Comparison of ENCODE assay signal across 11 mouse cellular contexts in genomic region chr6:31587655-31588054, GRCm38 (mm10). TPM values are rescaled to one million over a fixed set of nuclear protein-coding genes. Genes with fewer than 3 reads are reported as not detected.
A peak's percentile ranks its signal among the peaks of the same experiment; 100 is the strongest.
DNase-seq lines count a peak whose midpoint lies in the region; ATAC-seq lines count a peak whose summit lies in the region.
"Had no signal": no experiment of that assay in that cellular context is flagged by ENCODE, and none has a peak within 500 bp of the region (broad histone marks: within the 10 kb centered on the region; RNA-seq: fewer than 3 reads in every experiment).

No protein-coding gene starts in this region.

- H3K4me2 ChIP-seq in heart, embryonic 11.5 days: no peak overlapping the region
- peak overlapping the region; percentile 36 for H3K4me2 ChIP-seq in liver, embryonic 11.5 days
- H3K4me2 ChIP-seq: embryonic facial prominence, embryonic 12.5 days; midbrain, embryonic 11.5 days had no signal

- H3K27ac ChIP-seq in heart, embryonic 11.5 days (ENCODE audit: low read depth, low read length): no peak overlapping the region
- peak overlapping the region; percentile 83 for H3K27ac ChIP-seq in liver, embryonic 11.5 days (ENCODE audit: low read depth, low read length)
- H3K27ac ChIP-seq: embryonic facial prominence, embryonic 12.5 days had no signal

- no peak overlapping the region for H3K9ac ChIP-seq in heart, embryonic 11.5 days (ENCODE audit: low read depth, low read length)
- peak overlapping the region; percentile 53 for H3K9ac ChIP-seq in liver, embryonic 11.5 days (ENCODE audit: low read depth, low read length)
- H3K9ac ChIP-seq: embryonic facial prominence, embryonic 12.5 days had no signal

- no peaks in the 10 kb centered on the region for H3K9me3 ChIP-seq in heart, embryonic 11.5 days (replicated peaks; ENCODE audit: control insufficient read depth, low read length)
- H3K9me3 ChIP-seq in liver, embryonic 11.5 days (ENCODE audit: control insufficient read depth, low read length): no peaks in the 10 kb centered on the region
- H3K9me3 ChIP-seq: embryonic facial prominence, embryonic 12.5 days had no signal

- intact Hi-C loops in heart, postnatal 14 days (cut with DNase I): no loop called here

- H3K27me3 ChIP-seq in heart, embryonic 11.5 days (ENCODE audit: control insufficient read depth, insufficient read depth, low read length): no peaks in the 10 kb centered on the region
- no peaks in the 10 kb centered on the region for H3K27me3 ChIP-seq in liver, embryonic 11.5 days (replicated peaks; ENCODE audit: control insufficient read depth, insufficient read depth, low read length)
- H3K27me3 ChIP-seq: embryonic facial prominence, embryonic 12.5 days had no signal

- peaks cover 45% of the 10 kb centered on the region for H3K4me1 ChIP-seq in heart, embryonic 11.5 days (ENCODE audit: control insufficient read depth, insufficient read depth, low read length)
- peaks cover 63% of the 10 kb centered on the region for H3K4me1 ChIP-seq in liver, embryonic 11.5 days (replicated peaks; ENCODE audit: control insufficient read depth, insufficient read depth, low read length)
- H3K4me1 ChIP-seq: embryonic facial prominence, embryonic 12.5 days had no signal

- H3K36me3 ChIP-seq in heart, embryonic 11.5 days (ENCODE audit: control insufficient read depth, insufficient read depth, low read length): no peaks in the 10 kb centered on the region
- no peaks in the 10 kb centered on the region for H3K36me3 ChIP-seq in liver, embryonic 11.5 days (ENCODE audit: control insufficient read depth, insufficient read depth, low read length)
- H3K36me3 ChIP-seq: embryonic facial prominence, embryonic 12.5 days had no signal

- 23% methylated on average over 4 of the region's 4 CpGs for WGBS in heart, embryonic 11.5 days (ENCODE audit: insufficient replicate concordance)
- 35% methylated on average over 4 of the region's 4 CpGs for WGBS in liver, embryonic 11.5 days

- ATAC-seq in heart, embryonic 11.5 days (replicated peaks; ENCODE audit: insufficient number of reproducible peaks, low FRiP score, low TSS enrichment): peak; percentile 71
- peak; percentile 86 for ATAC-seq in liver, embryonic 11.5 days (replicated peaks; ENCODE audit: low FRiP score)
- no peak; the same call in 1 of the 2 replicates for ATAC-seq in erythroid progenitor cell, adult 5-6 weeks (replicated peaks; ENCODE audit: low FRiP score, poor library complexity, severe bottlenecking)

- H3K4me3 ChIP-seq in heart, embryonic 11.5 days (ENCODE audit: low read depth, low read length): no peak overlapping the region
- no peak overlapping the region for H3K4me3 ChIP-seq in liver, embryonic 11.5 days (ENCODE audit: low read depth, low read length)
- H3K4me3 ChIP-seq: embryonic facial prominence, embryonic 12.5 days had no signal

- DNase-seq in heart, postnatal 14 days: no peak
- peak; percentile 61 for DNase-seq in c-Kit-negative CD71-positive TER-119-positive erythroid progenitor cells, embryonic 14.5 days (ENCODE audit: low read depth, low spot score)
- peak; percentile 47 for DNase-seq in liver, embryonic 11.5 days (ENCODE audit: low spot score)
- peak; percentile 41 for DNase-seq in lung, postnatal 14 days
- no peak for DNase-seq in urinary bladder, postnatal 25 days (ENCODE audit: low spot score)
- DNase-seq: cerebellum, adult 2 months had no signal

RNA-seq across cellular contexts. Expression of gene Podxl, which starts 23.9 kb away (rescaled TPM):
- 22.7 and 26.0 TPM in 2 replicates for polyA plus RNA-seq in heart, embryonic 11.5 days (2014; fragmentation: Nextera tagmentation; extraction: Ambion mirVana)
- total RNA-seq in heart, postnatal 14 days (2021): 10 to 100 TPM; 87.5 to 88.3 TPM
- polyA plus RNA-seq in liver, embryonic 11.5 days (2014; fragmentation: Nextera tagmentation; extraction: Ambion mirVana): 27.8 and 29.1 TPM in 2 replicates
- not detected in 2 replicates for total RNA-seq in erythroid progenitor cell, adult 5-6 weeks (2015; ENCODE audit: low replicate concordance)
- not detected in 2 replicates for total RNA-seq in erythroid progenitor cell, adult 5-6 weeks (2017; ENCODE audit: low replicate concordance)
- total RNA-seq: CH12.LX had no signal

Comparison
In these comparisons a context has a peak if more than half of its experiments do, and no peak if none do; other contexts are left out.
1. DNase-seq: peak in c-Kit-negative CD71-positive TER-119-positive erythroid progenitor cells, embryonic 14.5 days (single experiment), liver, embryonic 11.5 days (single experiment) and lung, postnatal 14 days (single experiment); none in heart, postnatal 14 days (0 of 2) and urinary bladder, postnatal 25 days (single experiment).
2. RNA of gene Podxl, which starts 23.9 kb away (total RNA-seq): 87.5 to 88.3 TPM in heart, postnatal 14 days; not detected in erythroid progenitor cell, adult 5-6 weeks; every median in the first group is over 10 times any median in the second.